Mouse (Mus musculus): ENCODE data around the gene Fuca2.
A peak's percentile ranks its signal among the peaks of the same experiment; 100 is the strongest.

Fuca2 gene

GRCm38 (mm10) chr10:13528155-13528554 is 28.8 kb downstream of the Fuca2 start:
- DNase-seq (ENCODE audit: low read depth, low spot score) = no peak

GRCm38 (mm10) chr10:13534751-13535150 is 35.4 kb downstream of the Fuca2 start:
- no peak for DNase-seq (ENCODE audit: low read depth, low spot score)

DNA sequence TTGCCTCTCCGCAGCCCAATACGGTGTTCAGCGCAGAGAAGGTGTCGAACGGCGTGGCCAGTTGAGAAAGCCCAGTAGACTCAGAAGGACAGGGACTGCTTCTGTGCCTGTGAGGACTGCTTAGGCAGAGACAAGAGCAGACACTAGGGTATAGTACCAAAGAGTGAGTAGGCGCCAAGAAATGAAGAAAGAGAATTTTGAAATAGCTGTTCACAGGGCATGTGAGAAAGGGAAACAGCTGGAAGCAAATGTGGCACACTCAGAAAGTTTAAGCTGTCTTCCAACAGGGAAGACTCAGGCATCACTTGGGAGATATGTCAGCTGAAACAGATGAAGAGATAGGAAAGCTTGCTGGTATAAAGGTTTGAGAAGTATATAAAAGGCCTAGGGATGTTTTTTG is 37.4 kb downstream of the Fuca2 start:
- DNase-seq (ENCODE audit: low read depth, low spot score) = no peak

GRCm38 (mm10) chr10:13539769-13540333 is 40.5 kb downstream of the Fuca2 start:
- no peak for DNase-seq (ENCODE audit: low read depth, low spot score)

DNA sequence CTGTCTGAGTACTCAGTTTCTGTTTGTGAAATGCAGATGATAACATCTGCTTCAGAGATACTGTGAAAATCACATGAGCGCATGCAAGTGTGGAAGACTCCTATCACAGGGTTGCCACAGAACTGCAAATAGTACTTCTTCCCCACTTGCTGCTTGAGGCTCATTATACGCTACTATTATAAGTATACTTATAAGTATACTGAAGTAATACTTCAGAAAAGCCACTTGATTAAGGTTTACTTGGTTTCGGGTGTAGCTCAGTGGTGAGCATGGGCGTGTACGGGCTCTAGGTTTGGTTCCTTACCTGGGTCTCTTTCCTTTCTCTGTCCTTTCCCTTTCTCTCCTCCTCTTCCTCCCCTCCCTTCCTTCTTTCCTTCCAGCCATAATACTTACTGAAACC is 42.4 kb downstream of the Fuca2 start:
- DNase-seq (ENCODE audit: low read depth, low spot score) = no peak

DNA sequence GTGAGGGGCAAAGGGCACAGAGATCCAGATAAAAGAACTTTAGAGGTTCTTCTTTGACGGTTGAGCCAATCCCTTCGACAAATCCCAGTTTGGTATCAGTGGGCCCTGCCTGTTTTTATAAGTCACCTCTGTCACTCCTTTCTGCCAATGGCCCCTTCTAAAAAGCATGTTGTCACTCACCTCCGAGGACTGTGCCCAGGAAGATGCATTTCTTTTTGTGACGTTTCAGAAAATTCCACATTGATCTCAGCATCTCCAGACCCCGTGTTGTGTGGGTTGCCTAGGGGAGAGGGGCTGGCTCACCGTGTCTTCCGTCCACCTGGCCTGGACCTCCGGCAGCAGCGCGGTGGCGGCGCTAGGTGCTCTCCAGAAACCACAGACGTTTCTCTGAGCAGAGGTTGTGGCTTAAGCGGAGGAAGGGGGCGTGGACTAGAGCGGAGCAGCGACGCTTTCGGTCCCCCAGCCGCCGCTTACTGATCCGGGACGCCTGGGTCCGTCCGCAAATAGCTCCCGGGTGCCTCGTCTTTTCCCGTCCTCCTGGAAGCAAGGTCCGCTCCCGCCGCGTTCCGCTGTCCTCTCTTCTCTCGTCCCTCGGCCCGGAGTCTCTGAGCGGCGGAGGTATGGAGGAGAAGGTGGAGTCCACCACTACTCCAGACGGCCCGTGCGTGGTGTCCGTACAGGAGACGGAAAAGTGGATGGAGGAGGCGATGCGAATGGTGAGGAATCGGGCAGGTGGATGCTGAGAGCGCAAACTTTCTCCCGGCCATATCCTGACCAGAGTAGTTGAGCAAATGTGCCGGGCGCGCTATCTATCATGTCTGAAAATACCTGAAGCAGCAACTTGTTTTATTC is 53.5 kb downstream of the Fuca2 start, which contains the start of the genes Adat2 and Pex3:
Gene Adat2, plus strand, starts transcription at position 249 of the 852 bp plus-strand sequence.
Gene Pex3, minus strand, starts transcription at position 497 of the 852 bp plus-strand sequence.
- peak; percentile 86 for DNase-seq (ENCODE audit: low read depth, low spot score)

DNA sequence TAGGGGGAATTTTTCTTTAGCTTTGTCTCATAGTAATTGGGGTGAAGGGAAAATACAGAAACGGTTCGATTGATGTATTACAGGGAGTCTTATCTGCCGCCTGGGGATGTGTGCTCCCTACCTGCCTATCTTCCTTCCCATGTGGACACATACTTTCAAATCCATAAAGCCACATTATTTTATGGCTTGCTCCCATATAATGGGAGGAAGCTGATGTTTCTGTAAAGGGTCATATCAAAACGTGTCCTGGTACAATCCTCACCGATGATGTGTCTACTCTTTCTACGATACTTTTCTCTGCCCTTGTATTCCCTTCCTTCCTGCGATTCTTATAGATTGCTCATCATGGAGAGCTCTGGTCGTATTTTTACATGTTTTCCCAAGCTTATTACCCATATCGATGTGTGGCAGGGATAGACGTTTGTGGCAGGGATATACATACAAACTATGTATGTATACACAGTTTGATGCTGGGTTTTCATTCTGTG is 54.2 kb downstream of the Fuca2 start:
- DNase-seq (ENCODE audit: low read depth, low spot score) = peak; percentile 20

DNA sequence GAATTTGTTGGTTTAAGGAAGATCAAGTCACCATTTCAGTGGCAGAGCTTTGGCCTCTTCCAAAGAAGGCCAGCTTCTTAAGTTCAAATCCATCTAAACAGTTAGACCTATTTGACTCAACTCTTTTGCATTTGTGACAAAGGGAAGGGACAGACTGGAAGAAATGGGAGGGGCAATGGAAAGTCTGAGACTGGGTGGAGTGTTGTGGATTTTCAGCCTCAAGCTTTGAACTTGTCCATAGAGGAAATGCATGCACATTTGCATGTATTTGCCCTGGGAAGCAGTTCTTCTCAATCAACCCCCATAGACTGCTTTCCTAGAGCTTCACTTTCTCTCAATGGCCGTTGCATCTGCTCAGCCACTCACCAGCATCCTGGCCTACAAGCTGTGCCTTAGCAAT is 55.0 kb downstream of the Fuca2 start:
- no peak for DNase-seq (ENCODE audit: low read depth, low spot score)

- DNase-seq (ENCODE audit: low read depth, low spot score) = no peak
Measured at GRCm38 (mm10) chr10:13560014-13560674, 60.8 kb downstream of the Fuca2 start.

GRCm38 (mm10) chr10:13564364-13565079 is 65.2 kb downstream of the Fuca2 start:
- no peak for DNase-seq (ENCODE audit: low read depth, low spot score)

DNA sequence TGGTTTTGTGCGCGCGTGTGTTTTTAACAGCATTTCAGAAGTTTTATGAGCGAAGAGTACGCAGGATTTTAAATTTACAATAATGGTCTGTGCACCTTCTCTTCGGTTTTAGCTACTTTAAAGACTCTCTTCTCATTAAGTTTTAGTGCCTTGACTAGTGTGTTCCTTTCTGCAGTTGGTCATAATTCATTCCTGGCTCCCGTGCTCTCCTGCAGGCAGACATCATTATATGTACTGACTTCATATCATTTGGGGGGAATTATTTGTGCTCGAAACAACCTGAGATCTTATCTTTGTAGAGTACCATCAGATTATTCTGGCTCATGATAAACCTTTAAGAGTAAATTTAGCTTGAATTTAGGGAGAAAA is 65.7 kb downstream of the Fuca2 start:
- DNase-seq (ENCODE audit: low read depth, low spot score) = no peak

GRCm38 (mm10) chr10:13566393-13566792 is 67.1 kb downstream of the Fuca2 start:
- DNase-seq (ENCODE audit: low read depth, low spot score) = no peak

Measured in retina, adult 2 months (tissue).